Mouse (Mus musculus): ENCODE results near the gene Thbs4.

DNA sequence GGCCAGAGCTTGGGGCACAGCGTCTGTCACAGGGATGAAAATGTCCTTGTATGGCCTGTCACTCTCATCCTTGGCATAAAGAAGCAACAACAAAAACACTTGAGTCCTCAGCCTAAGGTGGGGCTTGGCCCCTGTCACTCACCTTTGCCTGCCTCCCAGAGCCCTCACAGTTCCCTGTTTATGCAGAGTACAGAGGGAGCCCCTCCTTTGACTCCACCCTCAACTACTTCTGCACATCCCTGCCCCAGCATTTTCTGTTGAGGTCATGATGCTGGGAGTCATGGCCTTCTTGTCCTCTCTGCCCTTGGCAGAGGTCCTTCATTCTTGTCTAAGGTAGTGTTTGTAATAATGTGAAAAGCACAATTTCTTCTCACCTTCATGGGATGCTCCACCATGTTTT is 86.2 kb downstream of the Thbs4 start:
- TF ChIP-seq CTCF (conservative IDR thresholded peaks at IDR 0.05; ENCODE audit: low read length) = no peak
- TF ChIP-seq NANOG (IDR thresholded peaks at IDR 0.05; ENCODE audit: borderline replicate concordance, low read length) = no peak
- TF ChIP-seq POU5F1 (IDR thresholded peaks at IDR 0.05; ENCODE audit: borderline replicate concordance, low read length) = no peak

Data from E14TG2a.4 (cell line).